Mouse (Mus musculus): ENCODE measurements at regions not wholly inside any gene's neighbourhood (a gene's known extent, or its start where the extent isn't known, plus 50 kb on each side); places are given as distances from the start of the nearest gene placed in this dataset.

DNA sequence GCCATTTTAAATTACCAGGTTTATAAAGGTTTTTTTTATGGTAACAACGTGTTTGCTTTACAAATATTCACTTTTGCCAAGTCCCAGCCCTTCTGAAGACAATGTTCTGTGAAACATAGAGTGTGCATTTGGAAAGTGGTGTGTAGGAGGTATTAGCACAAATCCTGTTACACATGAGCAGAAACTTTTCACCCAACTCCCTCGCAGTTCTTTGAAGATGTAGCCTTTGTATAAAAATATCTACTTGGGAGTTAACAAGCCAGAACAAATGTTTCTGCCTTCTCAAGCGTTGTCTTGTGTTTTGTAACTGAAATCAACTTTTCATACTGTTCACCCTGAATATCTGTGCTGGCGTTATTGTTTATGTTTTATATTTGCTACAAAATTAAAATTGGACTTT lies 986.2 kb downstream of the Fam19a2 start:
- dilution Hi-C loops (cut with MboI; ENCODE audit: extremely low pct_ligation_motif_present, extremely low pct_unique_long_range_greater_than_20kb, low sequenced_read_pairs) (no loop called here), in situ Hi-C loops (cut with MboI; ENCODE audit: low pct_ligation_motif_present, low pct_unique_long_range_greater_than_20kb, low sequenced_read_pairs) (no loop called here)
- no peak overlapping the region for H3K9ac ChIP-seq (ENCODE audit: insufficient read depth, low read depth)
- no peak overlapping the region for H3K4me2 ChIP-seq (ENCODE audit: insufficient read depth, low read depth, poor library complexity, severe bottlenecking)
- no peak overlapping the region for H3K4me3 ChIP-seq (replicated peaks in 1 of 3; ENCODE audit: low read depth in 2 of 3, low read length in 2 of 3, poor library complexity in 1 of 3)
- no peaks in the 10 kb centered on the region for H3K36me3 ChIP-seq (replicated peaks in 1 of 2; ENCODE audit: control insufficient read depth in 1 of 2, insufficient read depth in 1 of 2, low read length in 1 of 2)
- no peaks in the 10 kb centered on the region for H3K4me1 ChIP-seq (ENCODE audit: control insufficient read depth in 1 of 2, insufficient read depth in 2 of 2)
- H3K9me3 ChIP-seq (replicated peaks; ENCODE audit: low read length), result peaks cover 30% of the 10 kb centered on the region
- H3K79me2 ChIP-seq (replicated peaks; ENCODE audit: control insufficient read depth, extremely low read depth, insufficient read depth, poor library complexity, severe bottlenecking), result no peaks in the 10 kb centered on the region
- H3K27me3 ChIP-seq (replicated peaks), result no peaks in the 10 kb centered on the region
- DNase-seq (ENCODE audit: extremely low read depth), result no peak
- H3K27ac ChIP-seq (ENCODE audit: insufficient read depth, low read depth), result no peak overlapping the region
- TF ChIP-seq TBP (conservative IDR thresholded peaks at IDR 0.05; ENCODE audit: low read depth, low read length), result no peak
- no peak for TF ChIP-seq NRF1 (IDR thresholded peaks at IDR 0.05; ENCODE audit: low read depth, low read length)
- no peak for TF ChIP-seq MAFK (IDR thresholded peaks at IDR 0.05; ENCODE audit: insufficient replicate concordance, low read length)
- no peak for TF ChIP-seq SMC3 (IDR thresholded peaks at IDR 0.05; ENCODE audit: low read depth, low read length)
- no peak for TF ChIP-seq MEF2A (IDR thresholded peaks at IDR 0.05; ENCODE audit: borderline replicate concordance, low read depth, low read length)
- TF ChIP-seq JUND (conservative IDR thresholded peaks at IDR 0.05; ENCODE audit: low read depth, low read length), result no peak

GRCm38 (mm10) chr10:124288301-124288995 lies 1024.7 kb downstream of the Fam19a2 start:
- no peak for TF ChIP-seq E2F4 (IDR thresholded peaks at IDR 0.05; ENCODE audit: insufficient replicate concordance, low read depth, low read length)
- no peak for TF ChIP-seq MAX (IDR thresholded peaks at IDR 0.05; ENCODE audit: low read length)
- TF ChIP-seq GABPA (IDR thresholded peaks at IDR 0.05; ENCODE audit: insufficient replicate concordance, low read depth, low read length), result no peak
- TF ChIP-seq SMC3 (IDR thresholded peaks at IDR 0.05; ENCODE audit: low read depth, low read length), result no peak
- no peak for TF ChIP-seq MAZ (IDR thresholded peaks at IDR 0.05; ENCODE audit: low read depth, low read length)
- no peak for TF ChIP-seq ELF1 (IDR thresholded peaks at IDR 0.05; ENCODE audit: low read depth, low read length)
- no peak for TF ChIP-seq TBP (conservative IDR thresholded peaks at IDR 0.05; ENCODE audit: low read depth, low read length)
- TF ChIP-seq KAT2A (IDR thresholded peaks at IDR 0.05; ENCODE audit: insufficient replicate concordance, low read length), result no peak
- TF ChIP-seq MAFK (IDR thresholded peaks at IDR 0.05; ENCODE audit: insufficient replicate concordance, low read length), result no peak
- no peak for TF ChIP-seq CTCF (conservative IDR thresholded peaks at IDR 0.05 in 1 of 2, IDR thresholded peaks at IDR 0.05 in 1 of 2; ENCODE audit: low read depth in 2 of 2, low read length in 2 of 2)
- no peak for TF ChIP-seq EP300 (IDR thresholded peaks at IDR 0.05; ENCODE audit: low read length)
- no peak for TF ChIP-seq ZC3H11A (IDR thresholded peaks at IDR 0.05; ENCODE audit: low read depth, low read length)
- no peak for TF ChIP-seq RAD21 (IDR thresholded peaks at IDR 0.05; ENCODE audit: low read depth, low read length)
- TF ChIP-seq HCFC1 (IDR thresholded peaks at IDR 0.05; ENCODE audit: low read depth, low read length), result no peak
- no peak for TF ChIP-seq POLR2AphosphoS2 (IDR thresholded peaks at IDR 0.05; ENCODE audit: low read depth, low read length)
- no peak for TF ChIP-seq CHD2 (IDR thresholded peaks at IDR 0.05; ENCODE audit: low read length)
- TF ChIP-seq MEF2A (IDR thresholded peaks at IDR 0.05; ENCODE audit: borderline replicate concordance, low read depth, low read length), result no peak
- H3K9me3 ChIP-seq (replicated peaks; ENCODE audit: low read length), result peaks cover 20% of the 10 kb centered on the region
- no peaks in the 10 kb centered on the region for H3K27me3 ChIP-seq (replicated peaks)
- no peak overlapping the region for H3K4me2 ChIP-seq (ENCODE audit: insufficient read depth, low read depth, poor library complexity, severe bottlenecking)
- H3K27ac ChIP-seq (ENCODE audit: insufficient read depth, low read depth), result no peak overlapping the region
- H3K79me2 ChIP-seq (replicated peaks; ENCODE audit: control insufficient read depth, extremely low read depth, insufficient read depth, poor library complexity, severe bottlenecking), result no peaks in the 10 kb centered on the region
- no peak for DNase-seq (ENCODE audit: extremely low read depth)
- H3K36me3 ChIP-seq (replicated peaks in 1 of 2; ENCODE audit: control insufficient read depth in 1 of 2, insufficient read depth in 1 of 2, low read length in 1 of 2), result no peaks in the 10 kb centered on the region
- no peaks in the 10 kb centered on the region for H3K4me1 ChIP-seq (ENCODE audit: control insufficient read depth in 1 of 2, insufficient read depth in 2 of 2)
- dilution Hi-C loops (cut with MboI; ENCODE audit: extremely low pct_ligation_motif_present, extremely low pct_unique_long_range_greater_than_20kb, low sequenced_read_pairs), result no loop called here
- in situ Hi-C loops (cut with MboI; ENCODE audit: low pct_ligation_motif_present, low pct_unique_long_range_greater_than_20kb, low sequenced_read_pairs), result no loop called here
- H3K9ac ChIP-seq (ENCODE audit: insufficient read depth, low read depth), result no peak overlapping the region
- no peak overlapping the region for H3K4me3 ChIP-seq (replicated peaks in 1 of 3; ENCODE audit: low read depth in 2 of 3, low read length in 2 of 3, poor library complexity in 1 of 3)
